Mouse (Mus musculus) Patski (cell line): Measurements from ENCODE around the gene Got1. TPM values are rescaled to one million over a fixed set of nuclear protein-coding genes. Genes with fewer than 3 reads are reported as not detected.
A peak's percentile ranks its signal among the peaks of the same experiment; 100 is the strongest.
"Not testable (repeated sequence)": the region's sequence is repeated elsewhere in the genome, so short reads cannot be mapped to it uniquely, and the experiment has no call there.

ENCODE experiments used
- ATAC-seq: fragments of 100-300 bp; one replicate; pipeline ENCODE4 v1.8.0; 2021
- CTCF ChIA-PET: fragments of 350-600 bp; sonication (Branson Sonifier 250); formaldehyde crosslinking; loops from one replicate; lab custom pipeline; 2022; ENCODE audit warnings: inconsistent platforms; lab: Charles Lee
- POLR2A ChIA-PET: fragments of 350-600 bp; sonication (Branson Sonifier 250); formaldehyde crosslinking; loops from one replicate; lab custom pipeline; 2022; ENCODE audit warnings: antibody characterized with exemption, inconsistent platforms; lab: Charles Lee
- DNase-seq: peaks from one replicate; pipeline ENCODE4 v3.0.0-alpha.2; 2011; ENCODE audit warnings: low read depth, low spot score
- H3K27me3 ChIP-seq: fragments of 371-371 bp; one replicate; pipeline ENCODE4 v1.5.1; 2021
- CTCF ChIP-seq: fragments of 100-300 bp; IDR thresholded peaks from one replicate; pipeline ENCODE4 v1.5.1; 2021
- in situ Hi-C: fragments of 300-500 bp; cut with MboI; formaldehyde crosslinking; loops from 3 replicates; pipeline ENCODE4 v1.11.1; 2018; ENCODE audit warnings: low pct_unique_long_range_greater_than_20kb, mixed read lengths
- polyA plus RNA-seq: library from polyadenylated mRNA; unstranded; gene quantifications from one replicate; pipeline ENCODE4 v1.2.3, GENCODE M21; 2021

Gene Got1
- polyA plus RNA-seq, 1 experiment from 2014 or later: 311 TPM

DNA sequence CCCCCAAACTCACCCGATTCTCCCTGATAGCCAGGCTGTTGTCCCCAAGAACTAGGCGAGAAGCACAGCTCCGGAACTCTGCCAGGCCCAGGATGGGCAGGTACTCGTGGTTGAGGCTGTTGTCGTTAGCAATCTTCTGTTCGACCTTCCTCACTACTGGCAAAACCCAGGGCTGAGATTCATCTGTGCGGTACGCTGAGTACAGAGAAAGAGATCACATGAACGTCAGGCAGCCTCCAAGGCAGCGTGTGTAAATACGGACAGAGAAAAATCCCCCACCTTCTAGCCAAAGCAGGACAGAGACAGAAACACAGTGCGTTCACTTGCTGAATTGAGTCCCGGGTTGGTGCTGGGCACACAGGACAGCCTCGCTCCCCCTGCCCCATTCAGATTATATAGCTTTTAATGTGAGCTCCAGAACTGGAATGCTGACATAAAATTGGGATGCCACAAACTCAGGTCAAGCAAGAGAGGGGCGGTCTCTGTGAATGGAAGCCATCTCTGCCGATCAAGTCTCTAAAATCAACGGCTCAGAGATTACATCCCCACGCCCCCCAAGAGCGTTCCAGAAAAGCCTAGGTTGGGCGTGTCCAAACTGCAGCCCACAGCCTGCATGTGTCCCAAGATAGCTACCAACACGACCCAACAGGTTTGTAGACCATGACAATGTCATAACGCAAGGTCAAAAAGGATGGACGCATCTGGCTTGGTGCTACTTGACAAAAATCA is 8.6 kb downstream of the Got1 start:
- ChIA-PET CTCF (interaction anchor here (3.0 kb wide), 1 partner anchor 108 kb away, joined by 11 read pairs; no protein-coding TSS in a partner anchor), POLR2A (no interaction called here)
- no peak for TF ChIP-seq CTCF
- ATAC-seq (no peak), DNase-seq (no peak)
- no peaks in the 10 kb centered on the region for H3K27me3 ChIP-seq
- in situ Hi-C loops: no loop called here

DNA sequence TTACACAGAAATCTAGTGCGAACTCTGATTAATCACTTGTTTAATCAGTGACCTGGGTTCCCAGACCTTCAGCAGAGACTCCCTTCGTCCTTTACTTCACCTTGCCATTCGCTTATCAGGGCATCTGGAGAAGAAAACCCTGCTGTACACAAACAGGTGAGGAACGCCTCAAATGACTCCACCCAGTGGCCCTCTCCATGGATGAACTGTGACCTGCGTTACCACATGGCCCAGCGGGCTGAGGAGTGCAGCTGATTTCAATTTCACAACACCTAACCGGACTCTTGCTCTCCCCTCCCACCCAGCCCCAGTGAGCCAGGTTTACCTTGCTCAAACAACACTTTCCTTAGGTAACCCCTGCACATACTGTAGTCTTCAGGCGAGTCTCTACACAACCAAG is 10.5 kb downstream of the Got1 start:
- ATAC-seq: no peak
- CTCF ChIA-PET: no interaction called here
- POLR2A ChIA-PET: no interaction called here
- TF ChIP-seq CTCF: no peak
- no peaks in the 10 kb centered on the region for H3K27me3 ChIP-seq
- no peak for DNase-seq
- in situ Hi-C loops: no loop called here

DNA sequence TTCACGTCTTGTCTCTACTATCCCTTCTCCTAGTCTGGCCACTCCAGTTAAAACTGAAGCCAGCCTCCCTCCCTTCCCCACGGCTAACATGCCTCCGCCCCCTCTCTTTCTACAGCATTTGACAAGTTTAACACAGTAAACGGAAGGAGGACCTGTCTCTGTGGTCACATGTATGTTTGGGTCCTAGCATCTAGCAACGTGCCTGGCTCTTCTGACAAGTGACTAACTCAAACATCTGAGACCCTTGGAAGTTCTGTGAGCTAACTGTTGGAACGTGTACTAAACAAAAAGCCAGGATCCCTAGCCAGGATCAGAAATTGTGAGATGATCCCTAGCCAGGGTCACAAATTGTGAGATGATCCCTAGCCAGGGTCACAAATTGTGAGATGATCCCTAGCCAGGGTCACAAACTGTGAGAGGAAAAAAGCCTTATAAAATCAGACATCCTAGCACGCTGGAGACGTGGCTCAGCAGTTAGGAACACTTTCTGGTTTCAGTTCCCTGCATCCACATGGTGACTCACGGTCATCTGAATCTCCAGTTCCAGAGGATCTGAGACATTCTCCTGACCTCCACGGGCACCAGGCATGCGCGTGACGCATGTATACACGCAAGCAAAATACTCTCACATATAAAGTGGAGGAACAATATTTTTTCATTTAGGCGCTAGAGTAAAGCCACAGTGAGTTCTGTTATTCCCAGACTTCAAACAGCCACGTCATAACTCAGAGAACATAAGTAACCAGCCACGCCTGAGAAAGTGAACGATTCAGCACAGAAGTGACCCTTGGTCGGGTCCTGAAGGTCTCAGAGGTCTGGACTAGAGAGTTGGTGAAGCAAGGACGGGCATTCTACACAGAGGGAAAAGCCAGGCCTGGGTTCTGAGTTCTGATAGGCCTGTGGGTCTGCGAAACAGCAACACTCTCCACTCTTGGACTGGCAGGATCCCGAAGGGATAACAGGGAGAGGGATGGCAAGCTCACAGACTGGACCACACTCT is 12.5 kb downstream of the Got1 start:
- peak; percentile 91 for ATAC-seq
- DNase-seq: peak; percentile 87
- ChIA-PET POLR2A (interaction anchor here (1.0 to 1.2 kb wide), 3 partner anchors 9 to 12 kb away, joined by 3 to 5 read pairs (median 4); partner anchors contain the start of gene Got1), CTCF (interaction anchor here (0.8 to 1.2 kb wide), 4 partner anchors 9 to 19 kb away, joined by 3 read pairs; no protein-coding TSS in a partner anchor)
- no peaks in the 10 kb centered on the region for H3K27me3 ChIP-seq
- no peak for TF ChIP-seq CTCF
- in situ Hi-C loops: no loop called here

DNA sequence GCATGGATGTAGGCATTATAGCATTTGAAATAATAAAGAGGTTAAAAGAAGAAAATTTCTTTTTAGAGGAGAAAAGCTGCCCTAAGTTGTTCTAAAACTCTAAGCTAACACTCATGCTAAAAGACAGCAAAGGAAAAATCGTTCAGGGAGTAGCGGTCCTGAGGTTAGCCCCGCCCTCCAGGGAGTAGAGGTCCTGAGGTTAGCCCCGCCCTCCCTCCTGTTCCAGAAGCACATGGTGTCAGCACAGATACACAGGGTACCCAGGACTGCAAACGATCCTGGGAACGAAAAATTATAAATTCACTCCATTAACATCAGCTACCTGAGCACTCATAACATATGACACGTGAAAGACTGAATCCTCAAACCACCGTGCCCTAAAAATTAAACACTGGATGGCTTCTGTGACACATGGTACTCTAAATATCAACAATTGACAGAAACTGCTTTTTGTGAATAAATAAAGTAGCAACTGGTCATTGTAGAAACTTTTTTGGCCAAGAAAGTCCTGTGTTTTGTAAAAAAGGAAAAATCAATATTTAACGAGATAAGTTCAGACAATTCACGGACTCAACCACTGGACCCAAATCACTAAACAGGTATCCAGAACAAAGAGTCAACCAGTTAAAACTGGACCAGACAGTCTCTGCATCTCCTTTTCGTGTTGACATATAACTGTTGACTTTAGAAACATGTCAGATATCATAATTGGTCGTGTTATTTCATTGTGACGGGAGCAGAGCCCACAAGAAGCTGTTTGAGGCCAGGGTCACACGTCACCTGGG is 13.8 kb downstream of the Got1 start:
- POLR2A ChIA-PET: interaction anchor here (0.9 to 1.1 kb wide), 2 partner anchors 13 to 15 kb away, joined by 5 read pairs; partner anchors contain the start of gene Got1
- CTCF ChIA-PET: interaction anchor here (1.0 to 1.2 kb wide), 3 partner anchors 10 to 14 kb away, joined by 3 read pairs; no protein-coding TSS in a partner anchor
- no peaks in the 10 kb centered on the region for H3K27me3 ChIP-seq
- TF ChIP-seq CTCF: no peak
- in situ Hi-C loops: no loop called here
- no peak for ATAC-seq
- no peak for DNase-seq

DNA sequence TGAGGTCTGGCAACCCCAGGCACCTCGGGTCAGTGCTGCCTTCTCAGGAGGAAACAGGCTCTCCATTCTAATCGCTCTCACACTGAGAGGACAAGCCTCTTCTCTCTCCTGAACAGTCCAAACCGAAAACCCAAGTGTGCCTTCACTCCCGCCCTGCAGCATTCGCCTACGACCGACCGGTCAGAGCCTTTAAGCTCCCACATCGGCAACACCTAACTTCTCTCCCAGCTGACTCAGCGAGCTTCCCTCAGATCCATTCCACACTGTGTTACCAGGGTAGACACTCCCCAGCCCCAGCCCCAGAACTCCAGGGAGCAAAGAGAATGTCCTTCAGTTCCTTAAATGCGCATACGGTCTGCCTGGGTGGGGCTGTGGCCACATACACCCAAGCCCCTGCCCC is 19.0 kb downstream of the Got1 start:
- CTCF ChIA-PET: interaction anchor here (1.4 kb wide), 1 partner anchor 118 kb away, joined by 3 read pairs; no protein-coding TSS in a partner anchor
- POLR2A ChIA-PET: no interaction called here
- H3K27me3 ChIP-seq: no peaks in the 10 kb centered on the region
- in situ Hi-C loops: no loop called here
- ATAC-seq (no peak), DNase-seq (no peak)
- no peak for TF ChIP-seq CTCF

DNA sequence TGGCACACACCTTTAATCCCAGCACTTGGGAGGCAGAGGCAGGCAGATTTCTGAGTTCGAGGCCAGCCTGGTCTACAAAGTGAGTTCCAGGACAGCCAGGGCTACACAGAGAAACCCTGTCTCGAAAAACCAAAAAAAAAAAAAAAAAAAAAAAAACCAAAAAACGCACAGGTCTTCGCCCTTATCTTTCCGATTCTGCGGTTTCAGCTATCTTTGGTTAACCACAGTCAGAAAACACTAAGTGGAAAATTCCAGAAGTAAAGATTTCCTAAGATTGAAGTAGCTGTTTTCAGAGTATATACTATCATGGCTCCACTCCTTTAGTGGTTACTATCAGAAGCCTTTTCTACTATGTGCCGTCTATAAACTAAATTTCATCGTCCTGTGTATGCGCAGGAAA is 20.8 kb downstream of the Got1 start:
- ChIA-PET POLR2A (interaction anchor here (0.6 to 0.7 kb wide), 2 partner anchors 658 to 844 kb away, joined by 3 to 4 read pairs; no protein-coding TSS in a partner anchor), CTCF (interaction anchor here (2.1 to 2.2 kb wide), 2 partner anchors 18 to 120 kb away, joined by 7 to 13 read pairs; no protein-coding TSS in a partner anchor)
- ATAC-seq, in situ Hi-C loops, DNase-seq, H3K27me3 ChIP-seq: not testable (repeated sequence)

DNA sequence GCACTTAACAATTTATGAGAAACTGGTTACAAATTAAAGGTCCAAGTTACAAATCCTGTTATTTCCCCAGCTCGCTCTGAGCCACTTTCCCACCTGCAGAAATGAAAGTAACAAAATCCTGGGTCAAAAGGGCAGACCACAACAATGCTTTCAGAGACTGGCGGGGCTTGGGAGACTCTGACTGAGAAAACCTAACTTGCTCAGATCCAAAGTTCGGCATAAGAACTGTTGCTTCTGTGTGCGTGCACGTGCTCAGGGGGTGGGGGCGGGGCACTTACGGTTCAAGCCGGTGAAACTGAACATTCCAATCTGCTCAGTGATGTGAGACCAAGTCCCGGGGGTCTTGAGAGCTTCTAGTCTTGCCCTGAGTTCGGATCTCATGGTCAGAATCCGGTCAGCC is 21.8 kb downstream of the Got1 start:
- ChIA-PET POLR2A (interaction anchor here (0.7 to 1.7 kb wide), 2 partner anchors 19 to 124 kb away, joined by 4 to 5 read pairs; no protein-coding TSS in a partner anchor), CTCF (interaction anchor here (1.2 to 2.2 kb wide), 3 partner anchors 19 to 121 kb away, joined by 4 to 13 read pairs (median 7); no protein-coding TSS in a partner anchor)
- ATAC-seq (no peak), DNase-seq (no peak)
- no peaks in the 10 kb centered on the region for H3K27me3 ChIP-seq
- TF ChIP-seq CTCF: no peak
- in situ Hi-C loops: no loop called here

DNA sequence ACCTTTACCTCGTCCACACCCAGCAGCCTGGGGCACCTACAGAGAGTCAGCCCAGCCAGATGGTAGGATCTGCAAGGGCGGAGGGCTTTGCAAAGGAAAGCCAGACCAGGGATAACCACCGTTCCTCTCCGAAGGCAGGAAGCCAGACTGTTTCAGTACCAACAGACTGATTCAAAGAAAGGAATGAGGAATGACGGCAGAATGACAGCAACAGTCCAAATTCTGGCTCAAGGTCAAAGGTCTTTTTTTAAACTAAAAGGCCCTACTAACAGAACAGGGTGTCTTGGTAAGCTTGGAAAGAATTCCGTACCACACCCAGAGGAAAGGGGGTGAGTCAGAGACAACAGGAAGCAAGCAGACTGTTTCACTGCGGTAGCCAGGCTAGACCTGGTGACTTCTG is 25.5 kb downstream of the Got1 start:
- ChIA-PET CTCF (interaction anchor here (0.8 to 1.3 kb wide), 5 partner anchors 20 to 166 kb away, joined by 3 to 6 read pairs (median 3); no protein-coding TSS in a partner anchor), POLR2A (no interaction called here)
- ATAC-seq (peak; percentile 45), DNase-seq (no peak)
- in situ Hi-C loops: loop anchor here (5.0 to 10.0 kb wide), 3 partner anchors 33 to 123 kb away; no protein-coding TSS in a partner anchor
- no peak for TF ChIP-seq CTCF
- no peaks in the 10 kb centered on the region for H3K27me3 ChIP-seq

DNA sequence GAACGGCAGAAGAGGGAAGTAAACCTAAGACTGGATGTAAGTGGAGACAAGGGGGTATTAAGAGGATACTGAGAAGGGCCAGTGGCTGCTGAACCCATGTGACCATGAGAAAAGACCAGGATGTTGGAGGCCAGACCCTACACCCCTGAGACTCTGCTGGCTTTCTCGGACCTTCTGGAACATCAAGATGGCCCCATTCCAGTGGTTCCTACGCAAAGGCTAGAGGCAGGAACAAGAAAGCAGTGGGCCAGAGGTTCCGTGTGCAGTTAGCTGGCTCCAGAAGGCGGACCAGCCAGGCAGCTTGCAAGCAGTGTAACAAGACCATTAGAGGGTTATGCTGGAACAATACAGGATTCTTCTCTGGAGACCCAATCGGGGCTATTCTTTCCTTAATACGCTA is 27.0 kb downstream of the Got1 start:
- H3K27me3 ChIP-seq: no peaks in the 10 kb centered on the region
- TF ChIP-seq CTCF: no peak
- ChIA-PET POLR2A (no interaction called here), CTCF (no interaction called here)
- no peak for ATAC-seq
- in situ Hi-C loops: loop anchor here (5.0 to 10.0 kb wide), 3 partner anchors 35 to 125 kb away; no protein-coding TSS in a partner anchor
- no peak for DNase-seq
